Mouse (Mus musculus) spleen, postnatal 36 days (tissue): Measurements from ENCODE around the gene Zfp106.
"Not testable (repeated sequence)": the region's sequence is repeated elsewhere in the genome, so short reads cannot be mapped to it uniquely, and the experiment has no call there.

Experiments used
- DNase-seq, 2 experiments: peaks; one replicate each; pipeline ENCODE4 v3.0.0; 2022; ENCODE audit warnings: low spot score in 2 of 2, mixed read lengths in 1 of 2

Gene Zfp106

GRCm38 (mm10) chr2:120563235-120563990 lies at the start of gene Zfp106:
Gene Zfp106 (minus strand): TSS chr2:120563843.
- DNase-seq, result peak; percentile 88 to 93

DNA sequence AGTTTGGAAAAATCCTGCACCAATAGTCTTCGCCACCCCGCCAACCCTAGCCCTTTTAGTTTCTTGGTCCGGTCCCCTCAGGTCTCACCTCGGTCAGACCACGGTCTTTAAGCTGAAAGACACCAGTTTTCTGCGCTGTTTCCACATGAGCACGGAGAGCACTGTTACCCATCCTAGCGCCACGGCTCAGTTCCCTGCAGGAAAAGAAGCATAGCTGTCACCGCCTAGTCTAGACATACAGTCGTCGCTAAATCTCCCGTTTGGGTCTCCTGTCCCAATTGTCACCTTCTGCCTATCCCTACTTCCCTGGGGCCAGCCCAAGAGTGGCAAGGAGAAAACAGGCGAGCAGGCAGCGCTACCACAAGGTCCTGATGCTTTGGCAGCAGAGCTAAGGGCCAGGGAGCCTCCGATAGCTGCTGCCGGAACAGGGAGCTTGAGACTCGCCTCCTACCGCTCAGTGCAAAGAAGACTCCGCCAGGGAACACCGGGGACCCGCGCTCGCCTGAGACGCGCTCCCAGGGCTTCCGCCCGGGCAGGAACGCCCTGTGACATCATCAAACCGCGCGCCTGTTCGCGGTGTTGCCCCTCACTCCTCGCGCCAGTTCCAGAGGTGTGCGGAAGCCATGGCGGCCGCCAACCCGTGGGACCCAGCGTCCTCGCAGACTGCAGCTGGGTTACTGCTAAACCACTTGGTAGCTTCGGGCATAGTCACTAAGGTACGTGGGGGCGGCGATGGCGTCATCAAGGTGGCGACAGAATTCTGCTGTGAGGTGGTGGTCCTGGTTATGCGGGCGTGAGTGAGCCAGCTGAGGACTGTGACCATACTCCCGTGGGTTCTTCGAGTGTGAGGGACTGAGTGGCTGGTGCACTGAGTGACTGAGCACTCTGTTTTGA lies 45.4 kb upstream of the Zfp106 start, which contains the start of the genes Haus2 and Lrrc57:
Gene Haus2, plus strand, starts transcription at position 554 of the 894 bp plus-strand sequence.
Gene Lrrc57, minus strand, starts transcription at position 691 of the 894 bp plus-strand sequence.
- peak; percentile 87 for DNase-seq

DNA sequence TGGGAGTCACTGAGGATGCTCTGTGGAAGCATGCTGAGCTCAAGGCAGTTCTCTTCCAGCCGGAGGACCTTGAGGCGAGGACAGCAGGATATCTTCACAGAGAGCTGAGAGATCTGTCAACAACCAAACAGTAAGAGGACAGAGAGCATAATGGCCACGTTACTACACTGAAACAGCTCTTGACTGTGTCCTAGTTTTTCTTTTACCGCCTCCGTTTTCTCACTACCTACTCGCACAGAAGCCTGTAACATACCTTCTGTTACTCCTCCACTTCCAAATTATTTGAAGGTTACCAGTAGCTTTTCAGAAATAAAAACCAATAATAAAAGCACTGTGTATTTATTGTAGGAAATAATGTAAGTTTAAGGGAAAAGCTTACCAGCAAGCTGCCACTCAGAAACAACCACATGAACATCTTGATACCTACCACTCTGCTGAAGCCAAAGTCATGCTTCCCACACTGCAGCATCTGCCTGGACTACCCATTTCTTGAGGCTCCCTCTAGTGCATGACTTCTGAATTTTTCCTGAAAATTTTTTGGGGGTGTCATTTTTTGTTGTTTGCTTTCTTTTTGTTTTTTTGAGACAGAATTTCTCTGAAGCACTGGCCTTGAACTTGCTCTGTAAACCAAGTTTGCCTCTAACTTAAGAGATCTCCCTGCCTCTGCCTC lies 42.5 kb upstream of the Zfp106 start:
- DNase-seq, result no peak

DNA sequence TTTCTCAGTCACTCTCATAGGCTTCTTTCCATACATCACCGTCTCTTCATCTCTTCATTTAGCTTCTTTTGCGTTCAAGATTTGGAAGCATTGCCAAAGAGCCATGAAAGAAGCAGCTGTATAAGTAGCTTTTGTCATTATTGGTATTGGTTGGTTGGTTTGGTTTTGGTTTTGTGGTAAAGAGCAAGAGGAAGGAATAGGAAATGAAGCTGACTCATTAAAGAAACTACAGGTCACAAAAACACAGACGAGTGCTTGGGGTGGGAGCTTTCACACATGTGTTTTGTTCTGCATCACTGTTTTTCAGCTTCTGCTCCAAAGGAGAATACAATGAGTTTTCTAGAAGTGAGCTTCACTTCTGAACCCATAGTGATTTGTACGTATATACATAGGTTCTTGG lies 35.9 kb upstream of the Zfp106 start:
- DNase-seq, result no peak

GRCm38 (mm10) chr2:120597734-120598133 lies 34.1 kb upstream of the Zfp106 start:
- DNase-seq, result no peak

DNA sequence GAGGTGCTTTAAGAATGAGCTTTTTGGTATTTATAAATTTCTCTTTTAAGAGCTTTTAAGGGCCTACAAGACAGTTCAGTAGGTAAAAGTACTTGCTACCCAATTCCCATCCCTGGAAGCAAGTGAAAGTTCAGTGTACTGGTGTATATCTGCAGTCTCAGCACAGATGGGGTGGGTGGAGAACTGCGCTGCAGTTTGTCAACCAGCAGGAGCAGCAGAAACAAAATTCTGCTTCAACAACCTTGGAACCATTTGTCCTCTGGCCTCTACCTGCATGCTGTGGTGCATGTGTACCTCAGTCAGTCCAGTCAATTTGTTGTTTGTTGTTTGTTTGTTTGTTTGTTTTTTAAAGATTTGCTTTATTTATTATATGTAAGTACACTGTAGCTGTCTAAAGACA lies 28.6 kb upstream of the Zfp106 start:
- DNase-seq, result no peak

GRCm38 (mm10) chr2:120589759-120590158 lies 26.1 kb upstream of the Zfp106 start:
- DNase-seq, result no peak

- DNase-seq, result peak; percentile 52 to 64
These were observed 14.6 kb upstream of the Zfp106 start for GRCm38 (mm10) chr2:120578286-120578685.

DNA sequence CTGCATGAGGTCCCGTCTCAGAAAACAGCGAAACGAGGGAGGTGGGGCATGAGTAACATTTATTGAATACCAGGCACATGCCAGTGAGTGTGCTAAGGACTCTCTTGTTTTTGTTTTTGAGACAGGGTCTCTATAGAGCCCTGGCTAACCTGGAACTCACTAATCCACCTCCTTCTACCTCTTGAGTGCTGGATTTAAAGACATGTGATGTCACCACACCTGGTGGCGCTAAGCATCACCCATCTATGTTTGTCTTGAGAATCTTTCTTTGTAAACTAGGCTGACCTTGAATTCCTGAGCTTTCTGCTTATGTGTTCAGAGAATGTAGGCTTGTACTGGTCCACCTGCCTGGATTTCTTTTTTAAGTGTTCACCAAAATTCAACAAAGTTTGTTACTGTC lies 14.2 kb upstream of the Zfp106 start:
- DNase-seq, result no peak

DNA sequence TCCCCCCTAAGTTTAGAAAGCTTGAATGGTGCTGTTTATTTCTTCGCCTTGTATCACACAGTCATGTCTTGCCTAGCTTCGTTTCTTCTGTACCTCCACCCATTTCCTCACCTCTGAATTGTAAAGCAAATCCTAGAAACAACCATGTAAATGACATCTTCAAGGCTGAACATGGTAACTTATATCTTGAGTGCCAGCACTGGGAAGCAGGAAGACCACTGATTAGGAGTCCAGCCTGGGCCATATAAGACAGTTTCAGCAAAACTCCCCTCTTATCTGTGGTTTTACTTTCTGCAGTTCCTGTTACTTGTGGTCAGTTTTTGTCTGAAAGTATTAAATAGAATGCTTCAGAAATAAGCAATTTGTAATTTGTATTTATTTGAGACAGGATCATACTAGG lies 12.3 kb upstream of the Zfp106 start:
- DNase-seq, result no peak

GRCm38 (mm10) chr2:120575121-120575520 lies 11.5 kb upstream of the Zfp106 start:
- no peak for DNase-seq

GRCm38 (mm10) chr2:120572161-120572560 lies 8.5 kb upstream of the Zfp106 start:
- DNase-seq, result not testable (repeated sequence)

DNA sequence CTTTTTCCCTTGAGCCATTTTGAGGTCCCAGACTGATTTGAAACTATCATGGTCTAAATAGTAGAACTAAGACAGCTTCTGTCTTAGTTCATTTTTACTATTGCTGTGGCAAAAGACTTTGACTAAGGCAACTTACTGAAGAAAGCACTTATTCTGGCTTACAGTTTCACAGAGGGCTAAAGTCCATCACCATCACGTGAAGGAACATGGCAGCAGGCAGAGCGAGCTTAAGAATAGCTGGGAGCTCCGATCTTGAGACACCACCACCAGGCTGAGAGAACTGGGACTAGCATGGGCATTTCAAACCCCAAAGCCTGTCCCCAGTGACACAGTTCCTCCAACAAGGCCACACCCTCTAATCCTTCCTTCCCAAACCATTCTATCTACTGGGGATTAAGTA lies 7.4 kb upstream of the Zfp106 start:
- DNase-seq, result no peak

DNA sequence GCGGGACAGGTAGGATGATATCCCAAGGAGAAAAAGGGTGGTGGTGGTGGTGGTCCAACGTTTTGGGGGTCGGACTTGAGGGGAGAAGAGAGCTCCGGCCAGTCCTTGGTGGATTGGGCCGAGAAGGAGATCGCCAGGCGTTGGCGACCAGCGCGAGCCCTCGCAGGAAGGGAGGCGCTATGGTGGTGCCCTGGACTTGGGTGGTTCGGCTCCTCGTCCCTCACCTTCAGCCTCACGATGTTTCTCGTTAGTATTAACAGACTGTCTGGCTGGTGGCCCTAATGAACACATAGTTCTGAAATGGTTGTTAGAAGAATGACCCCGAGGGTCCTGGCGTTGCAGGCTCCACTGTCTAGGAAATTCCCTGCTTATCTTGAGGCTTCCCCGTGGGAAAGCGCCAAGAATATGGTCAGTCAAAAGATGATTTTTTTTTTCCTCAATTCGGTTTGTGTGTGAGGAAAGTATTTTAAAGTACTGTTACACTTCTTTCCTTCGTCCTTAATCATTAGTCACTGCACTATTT lies 4.2 kb upstream of the Zfp106 start:
- no peak for DNase-seq

- DNase-seq, result peak; percentile 91 to 95
These were observed 3.5 kb upstream of the Zfp106 start, which contains the start of gene Snap23 for GRCm38 (mm10) chr2:120566886-120567797. Gene Snap23 (plus strand): TSS chr2:120567671.

DNA sequence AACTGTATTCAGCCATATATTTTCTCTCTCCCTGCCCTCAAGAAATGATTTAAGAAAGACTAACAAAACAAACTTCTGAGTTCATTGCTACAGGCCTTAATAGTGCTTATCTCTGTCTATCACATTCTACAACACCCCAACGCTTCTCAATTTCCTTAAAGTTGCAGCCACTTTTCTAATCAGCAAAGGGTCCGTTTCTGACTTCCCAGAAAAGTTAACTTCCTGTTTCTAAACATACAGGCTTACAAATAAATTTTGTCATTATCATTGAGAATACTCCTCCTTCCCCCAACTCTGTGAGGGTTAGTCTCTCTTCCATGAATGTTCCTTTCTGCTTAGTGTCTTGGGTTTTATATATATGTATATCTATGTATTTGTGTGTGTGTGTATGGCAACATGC lies 1.7 kb upstream of the Zfp106 start:
- no peak for DNase-seq

GRCm38 (mm10) chr2:120564548-120565188 lies 1.0 kb upstream of the Zfp106 start:
- DNase-seq, result not testable (repeated sequence)

GRCm38 (mm10) chr2:120562859-120563234 lies 796 bp downstream of the Zfp106 start:
- DNase-seq, result peak in 1 of 2 experiments; percentile 18

- DNase-seq, result no peak
These were observed 2.1 kb downstream of the Zfp106 start for GRCm38 (mm10) chr2:120561524-120561923.

DNA sequence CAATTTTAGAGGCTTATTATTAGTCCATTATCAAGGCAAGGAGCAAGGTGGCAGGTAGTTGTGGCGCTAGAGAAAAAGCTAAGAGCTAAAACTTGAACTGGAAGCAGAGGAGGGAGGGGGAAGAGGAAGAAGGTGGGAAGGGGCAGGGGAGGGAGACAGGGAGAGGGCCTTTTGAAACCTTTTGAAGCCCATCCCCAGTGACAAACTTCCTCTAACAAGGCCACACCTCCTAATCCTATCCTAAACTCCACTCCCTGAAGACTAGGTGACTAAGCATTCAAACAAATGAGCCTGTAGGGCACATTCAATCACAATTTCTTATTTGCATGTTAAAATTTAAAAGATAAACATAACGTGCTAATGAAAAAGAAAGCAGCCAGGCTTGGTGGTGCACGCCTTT lies 4.8 kb downstream of the Zfp106 start:
- DNase-seq, result no peak
